Mouse (Mus musculus): ENCODE data around the gene Clnk.

GRCm38 (mm10) chr5:38698466-38698865, 178.1 kb downstream of the Clnk start:
- no peak for TF ChIP-seq EP300 (IDR thresholded peaks at IDR 0.05; ENCODE audit: insufficient read depth, low read depth, low read length)
- no peak for TF ChIP-seq POLR2A (IDR thresholded peaks at IDR 0.05; ENCODE audit: insufficient read depth, low read depth, low read length)

Data from heart, adult 2 months (tissue).